Mouse (Mus musculus): ENCODE measurements around the gene Rac1. TPM values are rescaled to one million over a fixed set of nuclear protein-coding genes. Genes with fewer than 3 reads are reported as not detected.
A peak's percentile ranks its signal among the peaks of the same experiment; 100 is the strongest.

Rac1 gene
- polyA plus RNA-seq, 1 experiment: 504 TPM

DNA sequence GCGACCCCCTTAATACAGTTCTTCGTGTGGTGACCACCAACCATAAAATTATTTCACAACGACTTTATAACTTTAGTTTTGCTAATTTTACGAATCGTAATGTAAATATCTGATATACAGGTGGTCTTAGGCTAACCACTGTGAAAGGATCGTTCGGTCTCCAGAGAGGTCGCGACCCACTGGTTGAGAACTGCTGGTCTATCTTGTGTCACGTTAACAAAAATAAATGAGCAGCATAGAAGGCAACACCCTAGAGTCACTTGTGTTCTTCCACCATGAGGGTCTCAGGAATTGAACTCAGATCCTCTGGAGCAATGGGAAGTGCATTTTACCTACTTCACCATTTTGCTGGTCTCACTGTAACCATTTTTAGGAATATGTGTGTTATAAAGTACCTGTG lies 20.0 kb upstream of the Rac1 start:
- no peak overlapping the region for H3K4me3 ChIP-seq (ENCODE audit: low read depth, low read length)
- no peaks in the 10 kb centered on the region; the same call in 1 of the 2 replicates for H3K4me1 ChIP-seq (ENCODE audit: control insufficient read depth, insufficient read depth, insufficient read length, low read length)
- 0 out of 2 replicates have a peak, but pooled peaks cover 2% of the 10 kb centered on the region for H3K36me3 ChIP-seq (ENCODE audit: control insufficient read depth, insufficient read depth, low read length)
- TF ChIP-seq CTCF (IDR thresholded peaks at IDR 0.05; ENCODE audit: extremely low read depth, insufficient read length, insufficient replicate concordance, low read depth, low read length): no peak
- no peak for TF ChIP-seq POLR2A (IDR thresholded peaks at IDR 0.05; ENCODE audit: low read depth, low read length)
- no peaks in the 10 kb centered on the region; the same call in 1 of the 2 replicates for H3K27me3 ChIP-seq (ENCODE audit: control insufficient read depth, insufficient read depth, low read length)
- no peak overlapping the region for H3K27ac ChIP-seq (ENCODE audit: insufficient read depth, low read depth, low read length)
- 49% methylated on average over 10 of the region's 10 CpGs for WGBS

- H3K27ac ChIP-seq (ENCODE audit: insufficient read depth, low read depth, low read length): no peak overlapping the region
These were observed 19.5 kb upstream of the Rac1 start for GRCm38 (mm10) chr5:143547384-143547783.

DNA sequence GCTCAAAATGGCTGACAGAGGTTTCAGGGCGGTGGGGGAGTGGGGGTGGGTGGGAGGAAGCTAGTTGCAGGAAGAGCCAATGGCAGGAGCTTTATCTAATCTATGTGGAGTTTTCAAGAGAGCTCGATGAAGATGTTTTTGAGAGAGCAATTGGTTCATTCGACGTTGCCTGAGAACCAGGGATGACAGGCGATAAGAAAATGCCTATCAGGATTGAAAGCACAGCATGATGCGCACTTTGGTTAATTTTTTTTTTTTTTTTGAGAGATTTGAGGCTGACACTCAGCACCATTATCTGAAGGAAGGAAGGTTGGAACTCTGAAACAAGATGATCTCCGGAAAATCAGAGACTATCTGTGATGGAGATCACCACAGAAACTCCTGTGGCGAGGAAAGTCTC lies 11.3 kb upstream of the Rac1 start:
- Histone ChIP-seq H3K27ac (ENCODE audit: insufficient read depth, low read depth, low read length) (no peak overlapping the region), H3K36me3 (ENCODE audit: control insufficient read depth, insufficient read depth, low read length) (no peaks in the 10 kb centered on the region), H3K4me1 (ENCODE audit: control insufficient read depth, insufficient read depth, insufficient read length, low read length) (peaks cover 1% of the 10 kb centered on the region; the same call in 1 of the 2 replicates), H3K4me3 (ENCODE audit: low read depth, low read length) (no peak overlapping the region), H3K27me3 (ENCODE audit: control insufficient read depth, insufficient read depth, low read length) (no peaks in the 10 kb centered on the region)
- WGBS: 80% methylated on average over 8 of the region's 8 CpGs
- TF ChIP-seq POLR2A (IDR thresholded peaks at IDR 0.05; ENCODE audit: low read depth, low read length): no peak
- no peak for TF ChIP-seq CTCF (IDR thresholded peaks at IDR 0.05; ENCODE audit: extremely low read depth, insufficient read length, insufficient replicate concordance, low read depth, low read length)

More at GRCm38 (mm10) chr5:143547384-143547783, 19.5 kb upstream of the Rac1 start:
- 2% methylated on average over 11 of the region's 11 CpGs for WGBS
- Histone ChIP-seq H3K27me3 (ENCODE audit: control insufficient read depth, insufficient read depth, low read length) (no peaks in the 10 kb centered on the region; the same call in 1 of the 2 replicates), H3K4me1 (ENCODE audit: control insufficient read depth, insufficient read depth, insufficient read length, low read length) (no peaks in the 10 kb centered on the region; the same call in 1 of the 2 replicates), H3K36me3 (ENCODE audit: control insufficient read depth, insufficient read depth, low read length) (0 out of 2 replicates have a peak, but pooled peaks cover 2% of the 10 kb centered on the region), H3K4me3 (ENCODE audit: low read depth, low read length) (no peak overlapping the region)
- TF ChIP-seq POLR2A (IDR thresholded peaks at IDR 0.05; ENCODE audit: low read depth, low read length) (no peak), CTCF (IDR thresholded peaks at IDR 0.05; ENCODE audit: extremely low read depth, insufficient read length, insufficient replicate concordance, low read depth, low read length) (peak; percentile 97)

DNA sequence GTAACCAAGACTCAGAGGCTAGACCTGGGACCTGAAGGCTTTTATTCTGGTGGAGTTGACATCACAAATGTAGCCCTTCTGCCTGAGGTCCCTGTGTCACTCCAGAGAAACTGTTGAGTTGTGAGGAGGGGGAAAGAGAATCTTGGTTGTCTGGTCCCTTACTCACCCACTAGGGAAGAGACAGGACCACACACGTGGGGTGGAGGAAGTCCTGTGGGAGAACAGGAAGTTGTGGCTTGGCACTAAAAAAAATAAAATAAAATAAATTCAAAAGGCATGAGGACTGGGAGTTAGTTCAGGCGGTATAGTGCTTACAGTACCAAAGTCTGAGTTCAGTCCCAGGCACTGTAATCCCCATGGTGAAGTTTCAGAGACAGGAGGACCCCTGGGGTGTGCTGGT lies 9.2 kb upstream of the Rac1 start:
- WGBS: 42% methylated on average over 2 of the region's 2 CpGs
- Histone ChIP-seq H3K4me3 (ENCODE audit: low read depth, low read length) (no peak overlapping the region), H3K36me3 (ENCODE audit: control insufficient read depth, insufficient read depth, low read length) (no peaks in the 10 kb centered on the region), H3K27me3 (ENCODE audit: control insufficient read depth, insufficient read depth, low read length) (no peaks in the 10 kb centered on the region), H3K4me1 (ENCODE audit: control insufficient read depth, insufficient read depth, insufficient read length, low read length) (peaks cover 1% of the 10 kb centered on the region; the same call in 1 of the 2 replicates), H3K27ac (ENCODE audit: insufficient read depth, low read depth, low read length) (no peak overlapping the region)
- no peak for TF ChIP-seq CTCF (IDR thresholded peaks at IDR 0.05; ENCODE audit: extremely low read depth, insufficient read length, insufficient replicate concordance, low read depth, low read length)
- TF ChIP-seq POLR2A (IDR thresholded peaks at IDR 0.05; ENCODE audit: low read depth, low read length): no peak

DNA sequence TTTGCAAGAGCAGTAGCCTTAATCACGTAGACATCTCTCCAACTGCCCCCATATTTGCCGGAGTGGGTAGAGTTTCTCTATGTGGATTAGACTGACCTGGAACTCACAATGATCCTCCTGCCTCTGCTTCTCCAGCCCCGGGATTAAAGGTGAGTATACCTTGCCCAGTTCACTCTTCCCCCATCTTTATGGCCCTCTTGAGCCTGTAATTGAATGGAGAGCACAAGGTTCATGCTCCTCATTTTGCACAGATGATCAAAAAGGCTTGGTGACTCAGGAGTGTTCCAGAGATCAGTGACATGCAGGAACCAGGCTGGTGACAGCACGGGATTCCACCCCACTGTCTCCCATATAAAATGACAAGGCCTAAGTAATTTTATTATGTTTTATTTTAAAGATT lies 7.1 kb upstream of the Rac1 start:
- H3K4me3 ChIP-seq (ENCODE audit: low read depth, low read length): no peak overlapping the region
- TF ChIP-seq POLR2A (IDR thresholded peaks at IDR 0.05; ENCODE audit: low read depth, low read length): no peak
- no peak for TF ChIP-seq CTCF (IDR thresholded peaks at IDR 0.05; ENCODE audit: extremely low read depth, insufficient read length, insufficient replicate concordance, low read depth, low read length)
- H3K27me3 ChIP-seq (ENCODE audit: control insufficient read depth, insufficient read depth, low read length): no peaks in the 10 kb centered on the region
- H3K4me1 ChIP-seq (ENCODE audit: control insufficient read depth, insufficient read depth, insufficient read length, low read length): peaks cover 1% of the 10 kb centered on the region; the same call in 1 of the 2 replicates
- 52% methylated on average over 4 of the region's 4 CpGs for WGBS
- no peaks in the 10 kb centered on the region for H3K36me3 ChIP-seq (ENCODE audit: control insufficient read depth, insufficient read depth, low read length)
- peak overlapping the region; percentile 80; the same call in 1 of the 2 replicates for H3K27ac ChIP-seq (ENCODE audit: insufficient read depth, low read depth, low read length)

- no peak overlapping the region for H3K4me3 ChIP-seq (ENCODE audit: low read depth, low read length)
- H3K36me3 ChIP-seq (ENCODE audit: control insufficient read depth, insufficient read depth, low read length): no peaks in the 10 kb centered on the region
- 76% methylated on average over 7 of the region's 7 CpGs for WGBS
- H3K4me1 ChIP-seq (ENCODE audit: control insufficient read depth, insufficient read depth, insufficient read length, low read length): peaks cover 3% of the 10 kb centered on the region; the same call in 1 of the 2 replicates
- H3K27ac ChIP-seq (ENCODE audit: insufficient read depth, low read depth, low read length): no peak overlapping the region
- no peak for TF ChIP-seq CTCF (IDR thresholded peaks at IDR 0.05; ENCODE audit: extremely low read depth, insufficient read length, insufficient replicate concordance, low read depth, low read length)
- TF ChIP-seq POLR2A (IDR thresholded peaks at IDR 0.05; ENCODE audit: low read depth, low read length): no peak
- no peaks in the 10 kb centered on the region for H3K27me3 ChIP-seq (ENCODE audit: control insufficient read depth, insufficient read depth, low read length)
These were observed 2.9 kb upstream of the Rac1 start for GRCm38 (mm10) chr5:143530715-143531114.

- TF ChIP-seq POLR2A (IDR thresholded peaks at IDR 0.05; ENCODE audit: low read depth, low read length) (no peak), CTCF (IDR thresholded peaks at IDR 0.05; ENCODE audit: extremely low read depth, insufficient read length, insufficient replicate concordance, low read depth, low read length) (no peak)
- H3K4me1 ChIP-seq (ENCODE audit: control insufficient read depth, insufficient read depth, insufficient read length, low read length): peaks cover 18% of the 10 kb centered on the region
- H3K27me3 ChIP-seq (ENCODE audit: control insufficient read depth, insufficient read depth, low read length): no peaks in the 10 kb centered on the region
- peak overlapping the region; percentile 95 for H3K27ac ChIP-seq (ENCODE audit: insufficient read depth, low read depth, low read length)
- peak overlapping the region; percentile 94 for H3K4me3 ChIP-seq (ENCODE audit: low read depth, low read length)
- 9% methylated on average over 7 of the region's 7 CpGs for WGBS
- no peaks in the 10 kb centered on the region for H3K36me3 ChIP-seq (ENCODE audit: control insufficient read depth, insufficient read depth, low read length)
These were observed 460 bp upstream of the Rac1 start for GRCm38 (mm10) chr5:143528308-143528683.

Data from small intestine, adult 2 months (tissue).